Mouse (Mus musculus): ENCODE data around the gene Aftph. TPM values are rescaled to one million over a fixed set of nuclear protein-coding genes. Genes with fewer than 3 reads are reported as not detected.
A peak's percentile ranks its signal among the peaks of the same experiment; 100 is the strongest.

The Aftph gene
- polyA plus RNA-seq, 1 experiment from 2014 or later = 21.3 TPM

GRCm38 (mm10) chr11:20783467-20783866 lies 42.1 kb upstream of the Aftph start:
- Histone ChIP-seq H3K27me3 (replicated peaks; ENCODE audit: control insufficient read depth, insufficient read depth, low read length) (no peaks in the 10 kb centered on the region), H3K36me3 (ENCODE audit: control insufficient read depth, insufficient read depth) (no peaks in the 10 kb centered on the region), H3K4me2 (replicated peaks; ENCODE audit: low read depth) (no peak overlapping the region), H3K4me3 (ENCODE audit: low read depth, low read length) (no peak overlapping the region), H3K27ac (ENCODE audit: low read depth, low read length) (no peak overlapping the region), H3K9me3 (ENCODE audit: control insufficient read depth) (peaks cover 5% of the 10 kb centered on the region; the same call in 1 of the 2 replicates), H3K4me1 (replicated peaks; ENCODE audit: control insufficient read depth, insufficient read depth, low read length) (no peaks in the 10 kb centered on the region), H3K9ac (ENCODE audit: low read depth, low read length) (no peak overlapping the region)
- WGBS = 75% methylated on average over 1 of the region's 1 CpGs
- TF ChIP-seq CTCF (IDR thresholded peaks at IDR 0.05; ENCODE audit: low read depth) = no peak
- ATAC-seq = peak; percentile 60

- Histone ChIP-seq H3K27ac (ENCODE audit: low read depth, low read length) (no peak overlapping the region), H3K9ac (ENCODE audit: low read depth, low read length) (no peak overlapping the region), H3K27me3 (replicated peaks; ENCODE audit: control insufficient read depth, insufficient read depth, low read length) (no peaks in the 10 kb centered on the region), H3K9me3 (ENCODE audit: control insufficient read depth) (peaks cover 5% of the 10 kb centered on the region; the same call in 1 of the 2 replicates), H3K4me3 (ENCODE audit: low read depth, low read length) (no peak overlapping the region), H3K4me1 (replicated peaks; ENCODE audit: control insufficient read depth, insufficient read depth, low read length) (no peaks in the 10 kb centered on the region), H3K4me2 (replicated peaks; ENCODE audit: low read depth) (no peak overlapping the region), H3K36me3 (ENCODE audit: control insufficient read depth, insufficient read depth) (no peaks in the 10 kb centered on the region)
- TF ChIP-seq CTCF (IDR thresholded peaks at IDR 0.05; ENCODE audit: low read depth) = no peak
- no peak for ATAC-seq
- WGBS = 72% methylated on average over 2 of the region's 2 CpGs
Measured at GRCm38 (mm10) chr11:20782620-20783019, 41.2 kb upstream of the Aftph start.

- H3K9me3 ChIP-seq (ENCODE audit: control insufficient read depth) = peaks cover 5% of the 10 kb centered on the region; the same call in 1 of the 2 replicates
- no peak overlapping the region for H3K9ac ChIP-seq (ENCODE audit: low read depth, low read length)
- H3K27me3 ChIP-seq (replicated peaks; ENCODE audit: control insufficient read depth, insufficient read depth, low read length) = no peaks in the 10 kb centered on the region
- no peak overlapping the region for H3K4me3 ChIP-seq (ENCODE audit: low read depth, low read length)
- H3K4me2 ChIP-seq (replicated peaks; ENCODE audit: low read depth) = no peak overlapping the region
- no peak for TF ChIP-seq CTCF (IDR thresholded peaks at IDR 0.05; ENCODE audit: low read depth)
- H3K27ac ChIP-seq (ENCODE audit: low read depth, low read length) = no peak overlapping the region
- no peaks in the 10 kb centered on the region for H3K4me1 ChIP-seq (replicated peaks; ENCODE audit: control insufficient read depth, insufficient read depth, low read length)
- WGBS = 78% methylated on average over 4 of the region's 4 CpGs
- no peak for ATAC-seq
- H3K36me3 ChIP-seq (ENCODE audit: control insufficient read depth, insufficient read depth) = no peaks in the 10 kb centered on the region
Measured at GRCm38 (mm10) chr11:20780312-20780711, 38.9 kb upstream of the Aftph start.

GRCm38 (mm10) chr11:20778861-20779563 lies 37.6 kb upstream of the Aftph start:
- WGBS = 89% methylated on average over 3 of the region's 3 CpGs
- no peak for TF ChIP-seq CTCF (IDR thresholded peaks at IDR 0.05; ENCODE audit: low read depth)
- no peak overlapping the region for H3K9ac ChIP-seq (ENCODE audit: low read depth, low read length)

GRCm38 (mm10) chr11:20778298-20778697 lies 36.9 kb upstream of the Aftph start:
- Histone ChIP-seq H3K36me3 (ENCODE audit: control insufficient read depth, insufficient read depth) (no peaks in the 10 kb centered on the region), H3K4me1 (replicated peaks; ENCODE audit: control insufficient read depth, insufficient read depth, low read length) (no peaks in the 10 kb centered on the region), H3K9ac (ENCODE audit: low read depth, low read length) (no peak overlapping the region), H3K27me3 (replicated peaks; ENCODE audit: control insufficient read depth, insufficient read depth, low read length) (no peaks in the 10 kb centered on the region), H3K27ac (ENCODE audit: low read depth, low read length) (no peak overlapping the region), H3K4me2 (replicated peaks; ENCODE audit: low read depth) (no peak overlapping the region), H3K9me3 (ENCODE audit: control insufficient read depth) (no peaks in the 10 kb centered on the region), H3K4me3 (ENCODE audit: low read depth, low read length) (no peak overlapping the region)
- no peak for TF ChIP-seq CTCF (IDR thresholded peaks at IDR 0.05; ENCODE audit: low read depth)
- 63% methylated on average over 1 of the region's 1 CpGs for WGBS
- ATAC-seq = no peak

More at GRCm38 (mm10) chr11:20778861-20779563, 37.6 kb upstream of the Aftph start:
- Histone ChIP-seq H3K27me3 (replicated peaks; ENCODE audit: control insufficient read depth, insufficient read depth, low read length) (no peaks in the 10 kb centered on the region), H3K4me1 (replicated peaks; ENCODE audit: control insufficient read depth, insufficient read depth, low read length) (no peaks in the 10 kb centered on the region), H3K27ac (ENCODE audit: low read depth, low read length) (no peak overlapping the region), H3K9me3 (ENCODE audit: control insufficient read depth) (no peaks in the 10 kb centered on the region), H3K4me2 (replicated peaks; ENCODE audit: low read depth) (no peak overlapping the region), H3K4me3 (ENCODE audit: low read depth, low read length) (no peak overlapping the region), H3K36me3 (ENCODE audit: control insufficient read depth, insufficient read depth) (no peaks in the 10 kb centered on the region)
- no peak for ATAC-seq

- no peaks in the 10 kb centered on the region for H3K4me1 ChIP-seq (replicated peaks; ENCODE audit: control insufficient read depth, insufficient read depth, low read length)
- H3K36me3 ChIP-seq (ENCODE audit: control insufficient read depth, insufficient read depth) = no peaks in the 10 kb centered on the region
- ATAC-seq = peak; percentile 56; the same call in 1 of the 2 replicates
- H3K4me2 ChIP-seq (replicated peaks; ENCODE audit: low read depth) = no peak overlapping the region
- no peak overlapping the region for H3K4me3 ChIP-seq (ENCODE audit: low read depth, low read length)
- no peak overlapping the region for H3K9ac ChIP-seq (ENCODE audit: low read depth, low read length)
- no peaks in the 10 kb centered on the region for H3K9me3 ChIP-seq (ENCODE audit: control insufficient read depth)
- no peak overlapping the region for H3K27ac ChIP-seq (ENCODE audit: low read depth, low read length)
- no peaks in the 10 kb centered on the region for H3K27me3 ChIP-seq (replicated peaks; ENCODE audit: control insufficient read depth, insufficient read depth, low read length)
- TF ChIP-seq CTCF (IDR thresholded peaks at IDR 0.05; ENCODE audit: low read depth) = no peak
Measured at GRCm38 (mm10) chr11:20776668-20777067, 35.3 kb upstream of the Aftph start.

Measured in intestine, postnatal 0 days (tissue).